Mouse (Mus musculus) retina, embryonic 14.5 days (tissue): ENCODE data around the gene Olfr691.
"Not testable (repeated sequence)": the region's sequence is repeated elsewhere in the genome, so short reads cannot be mapped to it uniquely, and the experiment has no call there.

Experiments
- DNase-seq: peaks from one replicate; pipeline ENCODE4 v3.0.0-alpha.2; 2015; ENCODE audit warnings: low spot score

Gene Olfr691

GRCm38 (mm10) chr7:105342170-105342569 is at the start of gene Olfr691:
Gene Olfr691 (minus strand): TSS chr7:105342270.
- no peak for DNase-seq

- DNase-seq, result no peak
These were observed 48.2 kb upstream of the Olfr691 start for GRCm38 (mm10) chr7:105390236-105390635.

- DNase-seq, result no peak
These were observed 45.6 kb upstream of the Olfr691 start for GRCm38 (mm10) chr7:105387696-105388095.

- DNase-seq, result no peak
These were observed 38.3 kb upstream of the Olfr691 start for GRCm38 (mm10) chr7:105380329-105380728.

GRCm38 (mm10) chr7:105374866-105375265 is 32.8 kb upstream of the Olfr691 start, which contains the start of gene Gm5901:
Gene Gm5901 (plus strand): TSS chr7:105375038.
- DNase-seq, result no peak

GRCm38 (mm10) chr7:105373976-105374375 is 31.9 kb upstream of the Olfr691 start:
- DNase-seq, result no peak

GRCm38 (mm10) chr7:105373509-105373908 is 31.4 kb upstream of the Olfr691 start:
- DNase-seq, result no peak

GRCm38 (mm10) chr7:105372912-105373311 is 30.8 kb upstream of the Olfr691 start:
- DNase-seq, result no peak

- DNase-seq, result no peak
These were observed 26.5 kb upstream of the Olfr691 start for GRCm38 (mm10) chr7:105368521-105368920.

- DNase-seq, result no peak
These were observed 25.9 kb upstream of the Olfr691 start, which contains the start of gene Olfr692 for GRCm38 (mm10) chr7:105367930-105368329. Gene Olfr692 (plus strand): TSS chr7:105368230.

GRCm38 (mm10) chr7:105367268-105367667 is 25.2 kb upstream of the Olfr691 start:
- DNase-seq, result no peak

GRCm38 (mm10) chr7:105361713-105362112 is 19.6 kb upstream of the Olfr691 start:
- DNase-seq, result no peak

GRCm38 (mm10) chr7:105356487-105356886 is 14.4 kb upstream of the Olfr691 start:
- DNase-seq, result not testable (repeated sequence)

GRCm38 (mm10) chr7:105356064-105356463 is 14.0 kb upstream of the Olfr691 start:
- DNase-seq, result not testable (repeated sequence)

GRCm38 (mm10) chr7:105342752-105343151 is 682 bp upstream of the Olfr691 start:
- DNase-seq, result no peak

- no peak for DNase-seq
These were observed 8.1 kb downstream of the Olfr691 start, which contains the start of gene Olfr690 for GRCm38 (mm10) chr7:105334004-105334403. Gene Olfr690 (minus strand): TSS chr7:105334104.

- DNase-seq, result no peak
These were observed 16.8 kb downstream of the Olfr691 start for GRCm38 (mm10) chr7:105325302-105325701.

- DNase-seq, result no peak
These were observed 31.2 kb downstream of the Olfr691 start, which contains the start of gene Olfr689 for GRCm38 (mm10) chr7:105310865-105311264. Gene Olfr689 (plus strand): TSS chr7:105311165.

GRCm38 (mm10) chr7:105290051-105290450 is 52.0 kb downstream of the Olfr691 start:
- no peak for DNase-seq

- DNase-seq, result no peak
These were observed 54.3 kb downstream of the Olfr691 start, which contains the start of gene Olfr688 for GRCm38 (mm10) chr7:105287795-105288194. Gene Olfr688 (plus strand): TSS chr7:105288095.
